Mouse (Mus musculus) granulocyte monocyte progenitor cell, adult 5-6 weeks (primary cell): Measurements from ENCODE around the gene Ppp1r14b. TPM values are rescaled to one million over a fixed set of nuclear protein-coding genes. Genes with fewer than 3 reads are reported as not detected.

Experiments used
- ATAC-seq: replicated peaks from 2 replicates; pipeline ENCODE4 v1.8.0; 2016; ENCODE audit warnings: mild to moderate bottlenecking, moderate TSS enrichment, inconsistent platforms; ENCODE audit not compliant: poor library complexity, severe bottlenecking
- total RNA-seq, 2 experiments: library from RNA; stranded (forward) in 1 of 2; stranded (reverse) in 1 of 2; fragments of 200-712, 200-1000 nt in 1 of 2; fragments of >200 nt in 1 of 2; fragmentation: Nextera tagmentation in 1 of 2; gene quantifications; 2 replicates each; pipeline ENCODE4 v1.2.3; 2014 to 2017

The Ppp1r14b gene
- total RNA-seq, 2 experiments from 2014 or later: 94.5 to 194 TPM

- peak; percentile 89 for ATAC-seq
These were observed 17.5 kb downstream of the Ppp1r14b start, which contains the start of gene Dnajc4 for GRCm38 (mm10) chr19:6992011-6992858. TSS of gene Dnajc4 (minus strand) at chr19:6992572.

GRCm38 (mm10) chr19:6993011-6993770, 18.4 kb downstream of the Ppp1r14b start:
- ATAC-seq: no peak

- ATAC-seq: no peak
These were observed 19.2 kb downstream of the Ppp1r14b start for GRCm38 (mm10) chr19:6994002-6994401.

- no peak for ATAC-seq
These were observed 19.7 kb downstream of the Ppp1r14b start for GRCm38 (mm10) chr19:6994489-6994888.

GRCm38 (mm10) chr19:6995255-6995991, 20.7 kb downstream of the Ppp1r14b start:
- ATAC-seq: no peak

- ATAC-seq: peak; percentile 72
These were observed 21.2 kb downstream of the Ppp1r14b start, which contains the start of the genes Nudt22 and Trpt1 for GRCm38 (mm10) chr19:6996006-6996405. TSS of gene Nudt22 (minus strand) at chr19:6996117. TSS of gene Trpt1 (plus strand) at chr19:6996131.

GRCm38 (mm10) chr19:6997721-6998290, 23.0 kb downstream of the Ppp1r14b start:
- no peak for ATAC-seq

- no peak for ATAC-seq
These were observed 24.7 kb downstream of the Ppp1r14b start for GRCm38 (mm10) chr19:6999360-7000063.

GRCm38 (mm10) chr19:7006892-7007593, 32.3 kb downstream of the Ppp1r14b start:
- no peak for ATAC-seq

- ATAC-seq: no peak
These were observed 37.7 kb downstream of the Ppp1r14b start for GRCm38 (mm10) chr19:7012426-7012825.

- ATAC-seq: no peak
These were observed 39.2 kb downstream of the Ppp1r14b start for GRCm38 (mm10) chr19:7013984-7014383.

- ATAC-seq: no peak
These were observed 39.8 kb downstream of the Ppp1r14b start for GRCm38 (mm10) chr19:7014481-7015135.

- peak; percentile 52 for ATAC-seq
These were observed 43.0 kb downstream of the Ppp1r14b start for GRCm38 (mm10) chr19:7017541-7018457.

GRCm38 (mm10) chr19:7018546-7018945, 43.8 kb downstream of the Ppp1r14b start:
- ATAC-seq: peak; percentile 24

GRCm38 (mm10) chr19:7019191-7019590, 44.4 kb downstream of the Ppp1r14b start, which contains the start of gene Fermt3:
TSS of gene Fermt3 (minus strand) at chr19:7019469.
- ATAC-seq: peak; percentile 68

GRCm38 (mm10) chr19:7020224-7020641, 45.5 kb downstream of the Ppp1r14b start:
- ATAC-seq: peak; percentile 53
